Mouse (Mus musculus): ENCODE results near the gene Adam17.

GRCm38 (mm10) chr12:21331711-21332110 lies 41.7 kb downstream of the Adam17 start:
- TF ChIP-seq EP300 (IDR thresholded peaks at IDR 0.05; ENCODE audit: low read depth): no peak
- no peak for TF ChIP-seq CTCF (IDR thresholded peaks at IDR 0.05; ENCODE audit: low read depth)
